Mouse (Mus musculus) neutrophil, adult 5-6 weeks (primary cell): ENCODE measurements around the gene Nr5a2. TPM values are rescaled to one million over a fixed set of nuclear protein-coding genes. Genes with fewer than 3 reads are reported as not detected.

Source experiments
- ATAC-seq: fragments of 151-379, 151-347 bp; 2 replicates; pipeline ENCODE4 v1.8.0; 2017; ENCODE audit warnings: mild to moderate bottlenecking, moderate TSS enrichment; ENCODE audit not compliant: insufficient number of reproducible peaks, poor library complexity, low FRiP score, severe bottlenecking; ENCODE audit errors: extremely low read depth
- total RNA-seq: library from RNA; stranded (forward); fragments of 200-1000 nt; gene quantifications from 2 replicates; pipeline ENCODE4 v1.2.3, GENCODE M21; 2017

The Nr5a2 gene
- total RNA-seq, 1 experiment from 2014 or later, result not detected

DNA sequence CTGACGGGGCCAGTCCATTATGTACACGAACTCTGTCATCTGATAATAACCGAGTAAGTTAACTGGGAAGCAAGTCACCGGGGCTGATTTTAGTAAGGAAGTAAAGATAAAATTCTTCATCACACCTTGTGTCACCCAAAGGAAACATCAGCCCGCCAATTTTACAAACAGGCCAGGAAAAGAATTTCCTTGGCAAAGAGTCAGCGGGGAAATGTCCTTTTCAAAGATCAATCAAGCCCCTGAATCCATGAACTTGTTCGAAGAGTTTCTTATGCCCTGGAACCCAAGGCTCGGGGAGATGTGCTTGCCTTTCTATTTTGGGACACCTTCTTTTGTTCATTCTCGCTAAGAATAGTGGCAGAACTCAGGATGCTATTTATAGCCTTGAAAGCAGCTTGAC, 41.5 kb downstream of the Nr5a2 start:
- no peak for ATAC-seq

DNA sequence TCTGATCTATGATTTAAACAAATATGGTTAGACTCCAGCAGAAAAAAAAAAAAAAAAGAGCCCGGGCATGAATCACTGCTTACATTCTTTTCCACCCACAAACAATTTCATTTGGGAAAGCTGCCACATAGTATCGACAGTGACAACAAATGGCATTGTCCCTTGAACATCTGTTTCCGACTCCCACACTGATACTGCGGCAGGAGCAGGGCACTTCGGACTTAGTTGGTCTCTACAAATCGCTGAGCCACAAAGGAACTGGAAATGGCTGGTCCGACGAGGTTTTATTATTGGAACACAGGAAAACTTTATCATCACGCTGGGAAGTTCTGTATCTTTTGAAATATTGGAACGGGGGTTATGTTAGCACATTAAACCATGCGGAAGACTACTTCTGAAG, 44.8 kb downstream of the Nr5a2 start:
- ATAC-seq, result no peak

- no peak for ATAC-seq
Observed at GRCm38 (mm10) chr1:136911996-136912395, 48.3 kb downstream of the Nr5a2 start.

- ATAC-seq, result no peak
Observed at GRCm38 (mm10) chr1:136911594-136911860, 48.7 kb downstream of the Nr5a2 start.

DNA sequence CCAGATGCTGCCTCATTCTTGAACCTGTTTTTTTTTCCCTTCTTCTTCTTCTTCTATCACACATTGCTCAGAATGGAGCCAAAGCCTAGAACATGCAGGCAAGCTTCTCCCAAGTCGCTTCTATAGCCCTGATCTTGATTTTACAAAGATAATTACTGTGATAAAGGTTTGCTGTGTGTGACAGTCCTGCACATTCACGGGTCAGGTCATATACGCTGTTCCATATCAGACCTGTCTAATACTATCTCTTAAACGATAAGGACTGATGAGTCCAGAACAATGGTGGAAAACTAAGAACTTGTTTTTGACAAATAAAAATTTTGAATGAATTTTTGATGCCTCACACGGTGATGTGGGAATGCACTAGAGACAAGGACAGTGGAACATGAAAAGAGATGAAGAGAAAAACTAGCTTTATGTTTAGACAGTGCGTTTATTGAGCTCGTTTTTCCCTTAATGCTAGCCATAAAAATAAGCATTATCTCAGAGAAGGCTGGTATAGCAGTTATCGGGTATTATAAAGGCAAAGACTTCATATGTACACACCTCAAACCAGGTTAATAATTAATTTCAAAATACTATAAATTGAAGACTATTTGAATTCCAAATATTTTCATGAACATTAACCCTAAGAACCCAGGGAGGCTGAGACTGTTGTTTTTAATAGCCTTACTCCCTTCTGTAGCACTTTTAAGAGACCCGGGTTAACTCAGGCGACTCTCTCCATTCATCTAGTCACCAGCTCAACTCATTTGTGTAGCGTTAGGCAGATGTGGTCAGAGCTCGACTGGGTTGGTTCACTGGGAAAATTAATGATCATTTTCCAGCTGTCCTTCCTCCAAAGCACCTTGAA, 49.3 kb downstream of the Nr5a2 start:
- ATAC-seq, result no peak

- no peak for ATAC-seq
Observed at GRCm38 (mm10) chr1:136910144-136910543, 50.1 kb downstream of the Nr5a2 start.

DNA sequence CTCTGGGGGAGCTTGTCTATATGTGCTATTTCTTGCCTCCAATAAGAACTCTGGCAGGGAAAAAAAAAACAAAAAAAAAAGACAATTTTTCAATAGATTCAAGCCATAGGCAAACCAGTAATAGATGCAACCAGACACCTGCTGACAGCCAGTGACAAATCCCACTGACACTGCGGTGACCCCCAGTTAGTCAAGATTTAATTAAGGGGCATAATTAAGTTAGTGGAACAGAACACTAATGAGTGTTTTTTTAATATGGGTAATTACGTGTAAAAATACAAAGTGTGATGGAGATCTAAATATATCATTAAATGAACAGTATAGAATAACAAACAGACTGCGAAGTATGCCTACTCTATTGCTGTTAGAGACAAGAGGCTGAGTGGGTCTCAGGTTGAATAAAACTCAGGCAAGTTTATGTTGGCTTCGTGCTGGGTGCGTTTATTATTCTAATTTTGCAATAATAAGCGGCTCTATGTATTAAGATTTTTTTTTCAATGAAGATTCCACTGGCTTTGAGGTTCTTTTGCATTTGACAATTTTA, 50.7 kb downstream of the Nr5a2 start:
- ATAC-seq, result no peak

DNA sequence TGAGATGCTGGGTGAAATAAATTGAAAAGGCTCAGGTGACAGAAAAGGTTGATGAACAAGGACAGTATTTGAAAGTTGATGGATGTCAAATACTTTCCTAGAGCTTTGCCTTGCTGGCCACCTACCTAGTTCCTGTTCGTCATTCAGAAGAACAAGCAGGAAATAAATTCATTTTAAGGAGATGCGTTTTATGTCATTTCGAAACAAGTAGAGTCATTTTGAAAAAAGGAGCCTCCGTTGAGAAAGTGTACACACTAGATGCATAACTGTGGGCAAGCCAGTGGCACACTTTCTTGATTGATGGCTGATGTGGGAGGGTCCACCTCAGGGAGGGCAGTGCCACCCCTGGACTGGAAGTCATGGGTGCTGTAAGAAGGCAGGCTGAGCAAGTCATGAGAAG, 62.1 kb downstream of the Nr5a2 start:
- no peak for ATAC-seq

DNA sequence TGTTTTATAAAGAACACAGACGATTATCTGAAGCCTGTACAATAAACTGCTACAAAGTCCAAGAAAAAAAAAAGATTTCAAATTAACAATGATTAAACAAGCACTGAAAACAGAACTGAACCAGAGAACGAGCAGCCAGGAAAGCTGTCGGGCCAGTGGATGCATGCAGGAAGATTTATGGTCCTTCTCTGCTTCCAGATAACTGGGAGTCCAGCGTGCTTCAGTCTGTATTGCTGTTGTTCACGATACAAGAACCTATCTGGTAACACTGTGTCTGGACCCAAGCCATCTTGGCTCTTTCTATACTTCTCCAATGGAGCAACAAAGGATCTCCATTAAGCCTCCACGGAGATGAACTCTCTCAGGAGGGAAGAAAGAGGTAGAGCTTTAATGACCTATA, 63.9 kb downstream of the Nr5a2 start:
- no peak for ATAC-seq

- no peak for ATAC-seq
Observed at GRCm38 (mm10) chr1:136895877-136896276, 64.4 kb downstream of the Nr5a2 start.

DNA sequence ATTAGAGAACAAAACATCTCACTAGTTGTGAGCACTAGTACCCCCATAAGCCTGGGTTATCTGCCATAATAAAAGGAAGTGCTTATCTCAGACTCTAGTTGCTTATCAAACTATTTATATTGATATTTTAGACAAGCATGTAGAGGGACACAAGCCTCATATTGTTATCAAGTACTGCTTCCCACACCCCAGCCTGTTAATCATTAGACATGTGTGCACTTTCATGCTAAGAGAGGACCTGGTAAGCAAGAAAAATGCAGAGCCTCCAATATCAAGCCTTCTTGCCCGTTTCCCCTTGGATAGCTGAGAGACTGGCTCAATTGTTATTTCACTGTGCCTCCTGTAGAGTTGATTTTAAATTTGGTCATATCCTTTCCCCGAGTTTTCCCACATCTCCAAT, 65.5 kb downstream of the Nr5a2 start:
- no peak for ATAC-seq

GRCm38 (mm10) chr1:136893162-136893561, 67.1 kb downstream of the Nr5a2 start:
- ATAC-seq, result no peak

DNA sequence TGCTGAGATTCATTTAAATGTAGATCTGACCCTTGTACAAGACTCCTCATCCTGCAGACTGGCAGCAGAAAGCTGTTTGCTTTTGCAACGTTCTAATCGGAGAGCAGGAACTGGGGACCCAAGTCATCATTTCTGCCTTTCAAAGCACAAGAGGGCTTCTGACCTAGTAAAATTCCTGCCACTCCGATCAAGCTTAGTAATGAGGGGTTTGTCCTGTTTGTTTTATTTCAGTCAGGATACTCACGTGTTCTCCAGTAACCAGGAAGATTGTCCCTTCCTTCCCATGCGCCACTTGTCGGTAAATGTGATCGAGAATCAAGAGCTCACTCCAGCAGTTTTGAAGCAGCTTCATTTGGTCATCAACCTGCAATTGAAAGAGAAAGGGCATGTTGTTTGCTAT, 69.8 kb downstream of the Nr5a2 start:
- no peak for ATAC-seq

- ATAC-seq, result no peak
Observed at GRCm38 (mm10) chr1:136888704-136889103, 71.5 kb downstream of the Nr5a2 start.

DNA sequence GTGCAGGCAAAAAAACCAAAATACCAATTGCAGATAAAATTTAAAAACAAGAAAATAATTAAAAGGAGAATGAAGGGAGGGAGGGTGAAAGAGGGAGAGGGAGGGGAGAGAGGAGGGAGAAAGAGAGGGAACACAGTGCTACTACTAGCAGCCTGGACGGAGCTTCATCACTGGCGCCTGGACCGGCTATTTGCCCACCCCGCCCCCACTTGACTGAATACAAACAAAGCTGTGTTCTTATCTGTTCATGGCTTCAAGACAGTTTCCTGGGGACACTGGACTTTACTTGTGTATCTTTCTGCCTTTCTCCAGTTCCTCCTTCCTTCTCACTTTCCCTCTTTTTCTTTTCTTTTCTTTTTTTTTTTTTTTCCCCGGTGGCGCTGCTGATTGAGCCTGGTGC, 73.6 kb downstream of the Nr5a2 start:
- ATAC-seq, result no peak

- no peak for ATAC-seq
Observed at GRCm38 (mm10) chr1:136883458-136884174, 76.6 kb downstream of the Nr5a2 start.

DNA sequence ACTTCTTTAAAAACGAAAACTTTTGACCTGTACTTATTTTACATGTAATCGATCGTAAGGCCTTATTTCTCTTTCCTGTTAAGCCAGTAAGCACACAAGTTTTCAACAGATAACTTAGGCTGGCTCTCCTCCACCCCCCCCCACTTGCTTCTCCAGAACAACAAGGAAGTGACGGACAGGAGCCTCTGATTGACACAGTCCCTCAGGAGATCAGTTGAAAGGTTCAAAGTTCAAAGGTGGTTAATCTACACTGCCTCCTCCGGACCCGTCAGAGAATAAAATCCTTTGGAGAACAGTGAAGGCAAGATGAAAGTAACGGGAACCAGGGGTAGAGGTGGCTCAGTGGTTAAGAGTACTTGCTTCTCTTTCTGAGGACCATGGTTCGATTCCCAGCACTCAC, 80.0 kb downstream of the Nr5a2 start:
- ATAC-seq, result no peak

GRCm38 (mm10) chr1:136875006-136875405, 85.2 kb downstream of the Nr5a2 start:
- no peak for ATAC-seq

DNA sequence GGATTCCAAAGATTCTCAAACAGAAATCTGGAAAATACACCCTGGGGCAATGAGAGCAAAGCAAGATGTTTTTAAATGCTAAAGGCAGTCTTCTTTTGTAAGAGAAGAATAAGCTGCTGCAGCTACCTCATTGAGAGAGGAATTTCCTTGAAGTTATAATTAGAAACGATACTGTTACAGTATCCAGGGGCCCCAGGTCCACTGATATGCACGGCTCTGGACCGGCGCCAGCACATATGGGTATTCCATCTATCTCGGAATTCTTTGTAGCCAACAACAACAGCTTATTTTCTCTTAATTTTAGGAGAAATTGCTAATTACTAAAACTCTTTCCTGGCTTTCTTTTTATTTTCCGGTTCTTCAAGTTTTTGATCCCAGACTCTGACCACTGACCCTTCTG, 91.3 kb downstream of the Nr5a2 start:
- no peak for ATAC-seq

GRCm38 (mm10) chr1:136868285-136868684, 92.0 kb downstream of the Nr5a2 start:
- no peak for ATAC-seq
